Mouse (Mus musculus): ENCODE results near the gene Bbox1.

Gene Bbox1

DNA sequence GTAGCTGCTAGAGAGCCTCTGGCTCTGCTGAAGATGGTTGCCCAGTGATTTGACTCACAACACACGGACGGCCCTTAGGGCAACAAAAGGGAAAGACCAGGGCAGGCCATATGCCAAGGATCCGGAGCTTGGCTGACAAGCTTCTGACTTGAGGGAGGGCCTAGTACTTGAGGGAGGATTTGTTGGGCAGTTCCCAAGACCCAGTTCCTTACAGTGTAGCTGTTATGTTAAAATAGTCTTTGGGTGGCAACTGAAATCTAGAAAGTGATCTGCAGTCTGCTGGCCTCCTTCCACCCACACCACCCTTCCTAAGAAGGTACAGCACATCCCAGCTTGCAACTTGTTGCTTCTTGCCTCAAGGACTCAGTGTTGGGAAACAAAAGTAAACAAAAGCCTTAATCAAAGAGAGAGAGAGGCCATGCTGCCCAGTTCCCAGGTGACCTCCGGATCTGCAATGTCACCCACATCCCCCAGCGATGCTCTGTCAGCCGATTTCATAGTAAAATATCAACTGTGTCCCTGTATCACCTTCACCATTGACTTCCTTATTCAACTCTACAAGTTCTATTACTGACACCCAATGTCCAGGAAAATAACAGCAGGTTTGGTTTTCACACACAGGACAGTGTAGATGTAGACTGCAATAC, at the start of gene Bbox1:
Gene Bbox1, minus strand, starts transcription at position 52 of the 647 bp plus-strand sequence.
- in situ Hi-C loops (cut with MboI, MseI) = no loop called here

DNA sequence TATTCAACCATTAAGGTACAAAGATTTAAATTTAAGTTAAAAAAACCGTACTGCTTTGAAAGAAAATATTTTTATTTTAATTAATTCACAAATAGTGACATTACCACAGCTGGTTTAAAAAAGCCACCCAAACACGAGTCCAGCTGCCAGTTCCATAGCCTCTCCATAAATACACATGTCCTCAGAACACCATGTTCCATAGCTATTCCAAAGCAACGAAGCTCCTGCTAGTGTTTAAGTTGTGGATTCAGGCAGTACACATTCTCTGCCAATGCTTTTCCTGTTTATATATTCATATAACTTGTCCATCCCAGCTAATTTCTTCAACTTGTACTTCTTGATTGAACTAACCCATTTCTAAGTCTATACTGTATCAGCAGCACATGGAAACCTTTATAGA, 49.5 kb upstream of the Bbox1 start:
- in situ Hi-C loops (cut with MboI, MseI) = no loop called here

DNA sequence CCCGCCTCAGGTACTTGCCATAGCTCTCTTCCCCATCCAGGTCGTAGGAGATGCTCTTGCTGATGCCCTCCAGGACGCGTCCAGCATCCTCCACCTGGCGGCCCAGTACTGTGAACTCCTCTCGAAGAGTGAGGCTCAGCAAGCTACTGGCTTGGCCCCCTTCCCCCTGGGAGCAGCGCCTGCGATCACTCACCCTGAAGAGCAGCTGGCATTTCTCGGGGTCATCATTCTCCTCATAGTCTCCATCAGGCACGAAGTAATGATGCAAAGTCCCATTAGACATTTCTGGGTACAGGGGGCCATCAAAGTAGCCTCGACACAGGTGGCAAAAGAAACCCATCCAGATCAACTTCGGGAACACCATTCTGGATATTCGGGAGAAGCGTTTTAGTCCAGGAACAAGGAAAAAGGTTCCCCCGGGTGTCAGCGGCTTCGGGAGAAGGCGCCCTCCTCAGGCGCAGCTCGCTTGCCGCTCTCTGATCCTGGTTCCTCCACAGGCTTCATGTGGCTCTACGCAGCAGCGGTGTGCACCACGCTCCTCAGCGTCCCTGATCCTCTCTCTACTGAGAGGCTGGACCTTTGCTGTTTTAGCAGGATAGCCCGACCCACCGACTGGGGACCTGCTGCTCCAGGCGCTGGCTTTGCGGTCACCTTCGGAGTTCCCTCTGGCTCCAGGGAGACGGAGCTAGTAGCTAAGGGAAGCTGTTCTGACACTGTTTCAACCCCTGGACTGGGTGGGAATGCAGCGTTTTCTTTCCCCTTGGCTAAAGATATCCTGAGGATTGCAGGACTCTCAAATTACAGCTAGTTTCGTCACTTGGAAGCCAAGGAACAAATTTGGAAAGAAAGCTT, 48.3 kb upstream of the Bbox1 start, which contains the start of gene Fibin:
Gene Fibin, minus strand, starts transcription at position 752 of the 852 bp plus-strand sequence.
- in situ Hi-C loops (cut with MboI, MseI) = no loop called here

DNA sequence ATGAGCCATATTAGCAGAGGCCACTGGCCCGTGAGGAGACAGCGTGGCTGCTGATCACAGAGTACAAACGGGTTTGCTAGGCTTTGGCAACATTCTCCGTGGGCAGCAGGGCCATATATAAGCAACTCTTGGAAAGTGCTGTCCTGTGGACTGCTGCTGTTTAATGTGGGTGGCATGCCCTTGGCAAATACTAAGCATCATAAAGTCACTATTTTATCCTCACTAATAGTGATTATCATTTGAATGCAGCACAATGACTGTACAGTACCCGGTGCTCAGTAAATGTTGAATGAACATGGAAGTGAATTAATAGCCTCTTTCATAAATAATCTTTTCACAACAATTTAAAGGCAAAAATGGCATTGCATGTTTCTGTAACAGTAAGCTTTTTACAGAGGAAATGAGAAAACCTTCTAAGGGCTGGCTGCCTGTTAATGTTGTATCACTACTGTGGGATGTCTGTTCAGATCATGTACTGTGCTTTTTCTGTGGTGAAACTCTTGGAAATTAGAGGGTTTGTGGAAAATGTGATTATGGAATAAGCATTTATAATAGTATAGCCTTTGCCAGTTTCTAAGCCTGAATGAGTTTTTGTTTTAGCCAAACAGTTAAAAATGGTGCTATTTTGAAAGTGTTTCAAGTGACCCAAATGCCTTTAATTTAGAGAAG, 39.1 kb upstream of the Bbox1 start:
- in situ Hi-C loops (cut with MboI, MseI) = no loop called here

DNA sequence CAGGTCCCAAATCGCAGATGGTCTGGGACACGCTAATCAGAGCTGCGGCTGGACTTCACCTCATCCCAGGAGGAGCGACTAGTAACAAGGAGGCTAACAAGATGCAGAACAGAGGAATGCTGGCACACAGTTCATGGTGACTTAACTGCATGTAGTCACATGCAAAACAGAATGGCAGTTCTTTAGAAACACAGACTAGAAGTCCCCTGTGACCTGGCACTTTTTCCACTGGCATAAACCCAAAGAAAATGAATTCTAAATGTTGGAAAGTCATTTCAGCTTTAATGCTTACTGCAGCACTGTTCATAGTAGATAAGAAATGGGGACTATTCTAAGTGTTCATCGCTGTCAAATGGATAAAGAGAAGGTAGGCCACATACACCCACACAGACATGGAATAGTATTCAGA, 37.5 kb upstream of the Bbox1 start:
- in situ Hi-C loops (cut with MboI, MseI) = no loop called here

DNA sequence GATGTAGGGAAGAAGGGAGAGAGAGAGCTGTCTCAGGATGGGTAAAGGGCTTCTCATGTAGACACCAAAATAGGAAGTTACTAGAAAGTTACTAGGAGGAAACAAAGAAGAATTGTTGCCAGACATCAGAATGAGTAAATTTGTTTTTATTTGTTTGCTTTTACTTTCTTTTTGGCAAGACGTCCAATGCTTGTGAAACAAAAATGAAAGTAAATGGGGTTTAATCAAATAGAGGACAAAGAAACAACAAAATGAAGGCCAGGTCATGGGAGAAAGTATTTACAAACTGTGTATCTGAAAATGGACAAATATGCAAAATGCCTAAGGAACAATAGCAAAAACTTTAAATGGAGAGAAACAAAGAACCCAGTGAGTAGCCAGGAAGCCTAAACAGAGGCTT, 37.0 kb upstream of the Bbox1 start:
- in situ Hi-C loops (cut with MboI, MseI) = no loop called here

DNA sequence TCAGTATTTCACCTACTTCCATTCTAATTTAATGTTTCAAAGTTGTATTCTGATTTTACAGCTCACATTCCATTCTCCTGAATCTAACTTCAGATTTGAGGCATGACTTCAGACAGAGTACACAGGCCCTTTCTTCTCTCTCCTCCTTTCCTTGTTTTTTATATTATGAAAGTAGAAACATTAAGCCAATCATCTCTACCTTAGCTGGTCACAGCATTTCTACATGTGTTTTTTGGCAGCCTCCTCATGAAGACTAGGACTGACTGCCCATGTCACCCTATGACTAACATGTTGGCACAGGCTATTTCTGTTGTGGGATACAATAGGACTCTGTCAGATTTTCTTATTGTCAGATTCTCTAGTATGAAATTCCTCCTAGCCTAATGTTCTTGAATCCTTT, 14.6 kb upstream of the Bbox1 start:
- in situ Hi-C loops (cut with MboI, MseI) = no loop called here

DNA sequence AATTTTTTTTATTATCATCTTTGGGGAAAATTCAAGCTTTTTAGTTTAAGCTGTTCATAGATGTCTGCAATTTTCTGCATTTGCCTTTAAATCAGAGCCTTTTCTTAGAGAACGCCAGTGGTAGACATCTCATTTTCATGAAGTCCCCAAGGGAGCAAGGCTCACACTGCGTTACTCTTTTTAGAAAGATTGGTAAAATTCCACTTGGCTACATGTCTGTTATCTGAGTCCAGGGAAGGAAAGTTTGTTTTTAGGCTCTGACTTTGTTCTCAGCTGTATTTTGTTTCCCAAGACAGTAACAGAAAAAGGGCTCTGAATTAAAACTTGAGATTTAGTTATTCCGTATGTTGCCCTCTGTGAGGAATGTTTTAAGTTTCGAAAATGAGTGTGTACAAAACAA, 5.6 kb upstream of the Bbox1 start:
- in situ Hi-C loops (cut with MboI, MseI) = no loop called here

DNA sequence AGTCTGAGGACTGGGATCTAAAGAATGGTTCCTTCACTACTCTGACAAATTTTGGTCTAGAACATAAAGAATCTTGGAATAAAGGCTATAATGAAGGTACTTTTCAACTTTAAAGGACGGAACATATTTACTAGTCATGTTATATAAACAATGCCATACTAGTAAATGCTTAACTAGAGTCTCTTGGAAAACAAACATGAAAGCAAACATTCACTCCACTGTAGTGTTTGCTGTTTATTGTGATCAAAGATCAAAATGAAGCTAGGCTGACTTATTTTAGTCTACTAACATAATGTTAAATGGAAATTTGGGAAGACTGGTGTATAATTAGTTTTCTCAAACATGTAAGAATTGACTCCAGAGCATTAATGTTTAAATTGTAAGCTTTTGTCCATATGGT, 4.9 kb upstream of the Bbox1 start:
- in situ Hi-C loops (cut with MboI, MseI) = no loop called here

DNA sequence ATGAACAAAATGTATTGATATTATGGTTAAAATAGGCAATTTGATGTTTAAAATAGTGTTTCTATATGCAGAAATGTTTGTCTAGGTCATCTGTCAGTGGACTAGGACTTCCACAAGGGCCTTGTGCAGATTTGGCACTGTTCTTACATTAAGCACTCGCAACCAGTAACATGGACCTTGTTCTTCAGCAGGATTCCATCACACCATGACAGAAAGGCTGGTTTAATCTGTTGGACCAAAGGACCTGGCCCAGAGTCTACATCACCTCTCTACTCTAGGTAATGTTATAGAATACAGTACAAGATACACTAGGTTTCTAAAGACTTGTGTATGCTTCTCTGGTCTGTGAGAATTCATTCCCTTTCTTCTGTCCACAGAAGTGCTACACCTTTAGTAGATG, 4.4 kb upstream of the Bbox1 start:
- in situ Hi-C loops (cut with MboI, MseI) = no loop called here

DNA sequence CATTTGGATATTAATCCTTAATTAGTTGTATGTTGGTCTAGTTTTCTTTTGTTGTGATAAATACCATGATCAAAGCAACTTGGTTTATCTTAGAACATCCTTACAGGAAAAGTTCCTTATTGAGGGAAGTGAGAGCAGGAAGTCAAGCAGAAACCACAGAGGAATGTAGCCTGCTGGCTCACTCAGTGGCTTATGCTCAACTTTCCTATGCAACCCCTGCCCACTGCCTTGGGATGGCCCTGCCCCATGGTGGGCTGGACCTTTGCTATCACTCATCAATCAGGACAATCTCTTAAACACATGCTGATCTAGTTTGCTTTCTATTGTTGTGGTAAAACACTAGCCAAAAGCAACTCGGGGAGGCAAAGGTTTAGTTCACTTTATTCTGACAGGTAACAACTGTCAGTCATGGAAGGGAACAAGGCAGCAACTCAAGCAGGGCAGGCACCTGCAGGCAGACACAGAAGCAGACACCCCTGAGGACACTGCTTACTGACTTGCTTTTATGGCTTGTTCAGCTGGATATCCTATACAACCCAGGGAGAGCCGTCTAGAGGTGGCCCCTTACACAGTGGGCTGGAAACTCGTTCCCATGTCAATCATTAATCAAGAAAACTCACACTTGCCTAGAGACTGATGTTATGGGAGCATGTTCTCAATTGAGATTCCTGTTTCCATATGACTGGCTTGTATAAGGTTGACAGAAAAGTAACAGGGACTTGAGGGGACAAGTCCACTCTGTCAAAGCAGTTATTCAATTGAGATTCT, 1.9 kb upstream of the Bbox1 start:
- in situ Hi-C loops (cut with MboI, MseI) = no loop called here

DNA sequence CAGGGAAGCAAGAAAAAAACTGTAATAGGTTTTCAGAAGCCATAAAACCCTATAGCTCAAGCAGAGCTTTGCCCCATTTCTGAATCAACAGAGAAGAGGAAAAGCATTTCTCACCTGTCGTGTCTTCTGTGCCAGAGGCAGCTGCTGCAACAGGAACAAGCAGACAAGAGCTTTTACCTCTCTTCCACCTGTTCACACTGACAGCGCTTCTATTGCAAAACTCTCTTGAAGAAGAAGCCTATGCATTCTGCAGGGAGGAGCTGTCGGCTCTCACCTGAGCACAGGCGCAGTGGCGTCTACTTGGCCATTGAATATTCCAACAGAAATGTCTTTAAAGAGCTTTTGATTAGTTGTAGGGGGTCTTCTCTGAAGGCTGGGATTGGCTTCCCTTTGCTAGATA, 286 bp downstream of the Bbox1 start:
- in situ Hi-C loops (cut with MboI, MseI) = no loop called here

DNA sequence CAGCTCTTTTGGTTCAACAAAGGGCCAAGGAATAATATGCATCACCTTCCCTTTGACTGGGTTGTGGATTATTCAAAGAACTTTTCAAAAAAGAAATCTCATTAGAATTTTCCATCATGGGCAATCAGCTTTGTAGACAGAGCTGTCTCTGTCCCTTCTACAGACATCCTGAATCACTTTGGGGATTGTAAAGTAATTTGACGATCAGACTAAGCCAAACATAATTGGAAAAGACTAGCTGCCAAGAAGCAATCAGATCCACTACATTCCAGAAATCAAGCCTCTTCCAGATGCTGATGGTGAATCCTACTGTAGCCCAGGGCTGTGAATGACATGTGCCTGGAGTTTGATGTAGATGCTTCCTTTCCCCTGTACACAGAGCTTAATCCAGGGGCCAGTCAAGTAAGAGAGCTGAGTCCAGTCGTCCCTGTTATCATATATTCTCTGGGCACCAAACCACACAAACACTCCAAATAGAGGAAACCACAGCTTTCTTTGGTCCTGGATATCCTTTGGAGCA, 995 bp downstream of the Bbox1 start:
- in situ Hi-C loops (cut with MboI, MseI) = no loop called here

DNA sequence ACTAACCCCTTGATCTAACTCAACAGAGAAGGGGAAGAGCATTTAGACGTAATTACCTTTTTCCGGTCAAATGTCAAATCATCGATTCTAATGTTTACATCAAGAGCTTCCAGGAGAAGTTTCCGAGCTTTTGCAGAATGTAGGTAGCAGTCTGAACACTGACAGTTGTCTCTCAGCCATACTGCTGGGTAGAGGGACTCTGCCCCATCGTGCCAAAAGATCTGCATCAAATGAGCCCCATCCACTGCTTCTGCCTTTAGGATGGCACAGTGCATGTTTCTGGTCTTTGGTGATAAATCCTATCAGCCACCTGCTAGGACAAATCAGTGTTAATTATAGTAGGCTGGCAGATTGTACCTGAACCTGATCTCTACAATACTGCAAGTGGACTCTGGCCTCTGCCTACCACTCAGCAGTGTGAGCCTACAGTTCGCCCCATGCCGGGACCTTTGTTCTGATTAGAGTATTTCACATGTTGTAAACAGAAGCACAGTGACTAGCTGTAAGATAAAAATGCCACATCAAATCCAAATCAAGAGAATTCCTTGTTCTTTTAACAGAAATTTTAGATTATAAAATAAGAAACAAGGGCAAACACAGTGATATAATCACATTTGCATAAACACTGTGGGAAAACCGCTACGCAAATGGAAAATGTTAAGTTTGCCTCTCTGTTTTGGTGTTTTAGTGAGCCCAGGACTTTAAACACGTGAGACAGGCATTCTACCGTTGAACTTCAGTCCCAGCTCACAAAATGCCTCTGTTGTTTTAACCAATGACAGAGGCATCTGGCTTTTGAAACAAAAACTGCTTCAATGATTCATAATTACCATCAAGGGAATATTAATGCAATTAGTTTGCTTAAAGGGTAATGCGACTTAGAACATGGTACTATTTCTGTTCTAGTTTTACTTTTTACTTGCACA, 8.7 kb downstream of the Bbox1 start:
- in situ Hi-C loops (cut with MboI, MseI) = no loop called here

DNA sequence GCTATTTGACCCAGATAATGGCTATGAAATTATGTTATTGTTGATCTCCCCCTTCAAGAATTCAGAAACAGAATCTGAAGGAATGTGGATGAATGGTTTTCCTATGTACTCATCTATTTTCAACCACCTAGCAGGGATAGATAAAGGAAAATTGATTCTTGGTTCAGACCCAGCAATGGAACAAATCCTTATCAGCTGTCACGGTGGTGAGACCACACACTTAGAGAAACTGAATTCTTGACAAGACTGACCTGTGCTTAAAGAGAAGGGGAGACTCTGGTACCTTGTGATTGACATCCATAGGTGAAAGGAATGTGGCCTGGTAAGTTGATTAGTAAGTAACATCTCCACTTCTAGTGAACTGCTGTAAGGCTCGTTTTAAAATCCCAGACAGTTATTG, 12.1 kb downstream of the Bbox1 start:
- in situ Hi-C loops (cut with MboI, MseI) = no loop called here

DNA sequence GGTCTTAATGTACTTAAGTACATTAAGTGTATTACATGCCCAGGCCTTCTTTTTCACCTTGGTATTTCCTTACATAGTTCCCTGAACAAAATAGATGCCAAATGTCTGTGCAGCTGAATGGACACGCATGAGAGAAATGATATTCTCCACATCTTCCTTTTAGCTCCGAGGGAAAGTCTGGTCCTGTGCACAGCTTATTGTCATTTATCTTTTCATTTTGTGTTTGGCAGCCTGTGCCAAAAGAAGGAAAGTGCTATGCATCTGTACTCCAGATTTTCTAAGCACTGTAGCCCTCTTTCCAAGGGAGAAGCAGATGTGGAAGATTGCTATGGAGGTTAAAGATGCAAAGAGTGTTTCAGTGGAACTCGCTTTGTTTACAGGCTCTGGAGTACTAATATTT, 13.0 kb downstream of the Bbox1 start:
- in situ Hi-C loops (cut with MboI, MseI) = no loop called here

DNA sequence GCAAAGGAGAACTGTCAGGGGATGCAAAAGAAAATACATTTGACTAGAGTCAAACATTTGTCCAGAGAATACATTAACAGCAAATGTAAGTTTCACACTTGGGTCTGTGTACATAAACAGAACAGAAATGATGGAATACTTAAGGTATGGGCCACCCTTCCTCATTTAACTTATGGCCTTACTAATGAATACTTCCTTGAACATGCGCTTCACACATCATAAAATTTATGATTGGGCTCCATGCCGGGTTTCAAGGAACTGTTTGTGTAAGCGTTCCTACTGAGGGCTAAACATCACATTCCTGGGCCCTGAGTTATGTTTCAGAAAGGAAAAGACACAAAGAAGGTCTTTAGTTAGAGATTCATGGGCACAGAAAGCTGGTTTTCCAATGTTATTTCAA, 19.4 kb downstream of the Bbox1 start:
- in situ Hi-C loops (cut with MboI, MseI) = no loop called here

DNA sequence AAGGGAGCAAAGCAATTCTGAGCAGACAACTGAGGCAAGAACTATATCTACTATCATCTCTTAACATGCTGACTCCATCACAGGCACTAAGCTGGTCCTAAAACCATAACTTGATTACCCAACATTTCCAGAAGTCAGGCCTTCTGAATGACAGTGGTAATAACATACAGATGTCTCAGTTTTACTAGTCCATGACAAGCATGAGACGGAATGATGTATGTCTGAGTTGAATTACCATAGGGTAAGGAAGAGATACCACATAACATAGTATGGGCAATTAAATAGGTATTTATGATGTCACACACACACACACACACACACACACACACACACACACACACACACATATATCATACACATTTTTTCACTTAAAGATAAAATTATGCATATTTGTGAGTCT, 26.4 kb downstream of the Bbox1 start:
- in situ Hi-C loops (cut with MboI, MseI) = no loop called here

DNA sequence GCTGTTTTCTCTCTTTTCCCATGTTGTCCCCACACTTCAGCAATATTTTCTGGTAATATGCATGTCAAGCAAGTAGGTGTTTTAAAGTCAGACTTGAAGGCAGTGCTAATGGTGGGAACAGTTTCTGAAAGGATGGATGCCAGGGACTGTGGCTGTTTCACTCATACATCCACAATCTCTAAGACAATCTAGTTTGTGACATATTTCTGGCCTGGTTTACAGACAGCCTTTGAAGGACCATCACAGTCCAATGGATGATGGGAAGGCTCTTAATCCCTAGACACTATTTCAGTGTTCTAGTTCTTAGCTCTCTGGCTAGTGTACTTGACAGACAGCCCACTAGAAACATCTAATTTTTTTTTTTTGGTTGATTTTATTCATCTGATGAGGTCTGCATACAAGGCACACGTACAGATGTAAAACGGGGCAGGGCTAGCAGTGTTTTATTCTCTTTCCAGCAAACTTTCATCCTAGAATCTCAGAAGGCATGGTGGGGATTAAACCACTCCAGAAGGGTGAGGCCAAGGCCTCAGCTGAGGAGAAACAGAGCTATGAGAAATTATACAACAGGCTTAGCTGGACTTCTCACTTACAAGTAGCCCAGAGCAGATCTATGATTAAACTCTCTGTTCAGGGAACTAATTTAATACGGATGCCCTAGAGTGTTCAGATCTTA, 28.4 kb downstream of the Bbox1 start:
- in situ Hi-C loops (cut with MboI, MseI) = no loop called here

DNA sequence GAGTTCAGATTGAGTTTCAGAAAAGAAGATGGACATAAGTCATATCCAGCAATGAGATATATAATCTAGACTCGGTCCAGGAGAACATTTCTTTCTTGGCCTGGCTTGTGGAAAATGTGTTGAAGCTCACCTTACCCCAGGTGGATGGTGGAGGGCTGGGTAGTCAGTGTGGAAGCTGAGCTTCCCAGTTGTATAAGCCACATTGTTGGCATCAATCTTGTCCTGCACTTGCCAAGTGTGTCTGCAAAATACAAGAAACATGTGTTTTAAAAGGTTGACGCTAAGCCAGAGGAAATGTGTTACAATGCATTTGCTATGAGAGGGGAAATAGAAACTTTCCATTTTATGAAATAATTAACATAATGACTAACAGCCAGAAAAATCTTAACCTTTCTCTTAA, 38.9 kb downstream of the Bbox1 start:
- in situ Hi-C loops (cut with MboI, MseI) = no loop called here
